Mouse (Mus musculus) kidney, postnatal 0 days (tissue): ENCODE data around the gene Clba1. TPM values are rescaled to one million over a fixed set of nuclear protein-coding genes. Genes with fewer than 3 reads are reported as not detected.

Experiments
- ATAC-seq: fragments of 200-750 bp; cut with Nextera tagmentation; replicated peaks from 2 replicates; pipeline ENCODE4 v1.8.0; 2017; ENCODE audit warnings: low read depth, moderate number of reproducible peaks, moderate TSS enrichment, moderate library complexity; ENCODE audit not compliant: low FRiP score
- DNase-seq: peaks from one replicate; pipeline ENCODE4 v3.0.0-alpha.2; 2016; ENCODE audit warnings: low spot score
- H3K27ac ChIP-seq: fragments of 300-500 bp; sonication (generic); 2 replicates; pipeline ENCODE4 v1.5.1; 2014; ENCODE audit warnings: mild to moderate bottlenecking
- H3K27me3 ChIP-seq: fragments of 300-500 bp; sonication (generic); 2 replicates; pipeline ENCODE4 v1.6.1; 2014; ENCODE audit warnings: low read length, mixed read lengths; ENCODE audit not compliant: insufficient read depth
- H3K36me3 ChIP-seq: fragments of 300-500 bp; sonication (generic); 2 replicates; pipeline ENCODE4 v1.6.1; 2014; ENCODE audit warnings: low read length, mixed read lengths; ENCODE audit not compliant: insufficient read depth
- H3K4me1 ChIP-seq: fragments of 300-500 bp; sonication (generic); replicated peaks from 2 replicates; pipeline ENCODE4 v1.6.1; 2014; ENCODE audit warnings: antibody characterized with exemption, low read length, mixed read lengths; ENCODE audit not compliant: insufficient read depth
- H3K4me2 ChIP-seq: fragments of 300-500 bp; sonication (generic); 2 replicates; pipeline ENCODE4 v1.6.1; 2014; ENCODE audit warnings: mild to moderate bottlenecking, low read length, moderate library complexity, mixed read lengths
- H3K4me3 ChIP-seq: fragments of 300-500 bp; sonication (generic); replicated peaks from 2 replicates; pipeline ENCODE4 v1.5.1; 2014; ENCODE audit warnings: low read depth, low read length
- H3K9ac ChIP-seq: fragments of 300-500 bp; sonication (generic); 2 replicates; pipeline ENCODE4 v1.6.1; 2014; ENCODE audit warnings: low read depth, low read length
- H3K9me3 ChIP-seq: fragments of 300-500 bp; sonication (generic); replicated peaks from 2 replicates; pipeline ENCODE4 v1.6.1; 2016; ENCODE audit warnings: low read length, inconsistent platforms, mixed read lengths
- CTCF ChIP-seq: IDR thresholded peaks from 2 replicates; pipeline ENCODE4 v1.5.1; 2016; ENCODE audit warnings: antibody characterized with exemption, low read depth, mild to moderate bottlenecking, moderate library complexity
- WGBS: fragments of 180-500 bp; shearing (Covaris S2); extraction: QIAGEN DNeasy Blood & Tissue Kit; methylation state at CpG from one replicate; pipeline ENCODE4 v1.1.7; 2014; 5-methylcytosine and 5-hydroxymethylcytosine counted together
- polyA plus RNA-seq: library from polyadenylated mRNA; unstranded; fragments of >200 nt; fragmentation: Nextera tagmentation; extraction: Ambion mirVana; gene quantifications from 2 replicates; pipeline ENCODE4 v1.2.1, GENCODE M21; 2015

The Clba1 gene
- polyA plus RNA-seq: 16.0 and 18.4 TPM in 2 replicates

- no peaks in the 10 kb centered on the region for H3K9me3 ChIP-seq
- H3K4me1 ChIP-seq: peaks cover 7% of the 10 kb centered on the region
- peak within 1 kb of the TSS; percentile 62 for H3K9ac ChIP-seq
- peaks cover 3% of the 10 kb centered on the region; the same call in 1 of the 2 replicates for H3K36me3 ChIP-seq
- H3K27ac ChIP-seq: peak within 1 kb of the TSS; percentile 72
- ATAC-seq (peak; percentile 89), DNase-seq (peak; percentile 93)
- TF ChIP-seq CTCF: peak; percentile 65
- H3K27me3 ChIP-seq: no peaks in the 10 kb centered on the region
- peak within 1 kb of the TSS; percentile 60 for H3K4me3 ChIP-seq
- WGBS: 1% methylated on average over 61 of the region's 64 CpGs
- H3K4me2 ChIP-seq: peak within 1 kb of the TSS; percentile 94
Measured at GRCm38 (mm10) chr12:112808587-112809364, at the start of gene Clba1. Gene Clba1 (plus strand): TSS chr12:112808937.

- Histone ChIP-seq H3K27me3 (no peaks in the 10 kb centered on the region), H3K36me3 (no peaks in the 10 kb centered on the region), H3K4me3 (no peak overlapping the region), H3K9ac (no peak overlapping the region), H3K4me2 (no peak overlapping the region), H3K9me3 (no peaks in the 10 kb centered on the region), H3K4me1 (no peaks in the 10 kb centered on the region), H3K27ac (no peak overlapping the region)
- no peak for DNase-seq
- no peak for ATAC-seq
- no peak for TF ChIP-seq CTCF
- WGBS: 91% methylated on average over 3 of the region's 3 CpGs
Measured at GRCm38 (mm10) chr12:112759471-112759870, 49.3 kb upstream of the Clba1 start.

DNA sequence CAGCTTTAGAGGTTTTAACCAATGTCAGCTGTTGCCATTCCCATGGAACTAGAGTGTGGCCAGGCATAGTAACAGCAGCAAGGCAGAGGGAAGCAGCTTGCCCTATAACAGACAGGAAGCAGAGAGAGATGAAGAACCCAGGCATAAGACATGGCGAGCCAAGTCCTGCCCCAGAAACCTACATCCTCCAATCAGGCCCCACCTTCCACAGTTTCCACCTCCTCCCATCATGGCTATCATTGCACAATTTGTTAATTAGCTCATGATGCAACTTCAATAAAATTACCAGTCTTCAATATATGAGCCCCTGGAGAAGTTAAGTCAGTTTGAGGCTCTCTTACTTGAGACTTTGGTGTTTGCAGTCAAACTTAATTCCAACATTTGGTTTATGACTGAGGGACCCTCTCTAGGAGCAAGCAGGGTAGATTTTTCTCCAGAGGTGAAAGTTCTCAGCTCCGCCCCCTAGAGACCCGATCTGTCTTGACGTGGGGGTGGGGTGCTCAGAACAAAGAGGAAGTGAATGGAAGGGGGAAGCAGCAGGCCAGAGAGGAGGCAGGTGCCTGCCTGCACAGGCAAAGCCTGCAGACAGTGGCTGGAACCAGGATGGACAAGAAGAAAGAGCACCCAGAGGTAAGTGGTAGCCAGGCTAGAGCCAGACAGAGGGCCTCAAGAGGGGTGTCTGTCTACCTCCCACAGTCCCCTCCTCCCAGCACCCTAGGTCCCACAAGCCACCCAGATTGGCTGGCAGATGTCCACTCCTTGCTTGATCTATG, 48.4 kb upstream of the Clba1 start, which contains the start of gene Pld4:
TSS of gene Pld4 (plus strand) at position 502 of the 773 bp plus-strand sequence.
- no peak for ATAC-seq

GRCm38 (mm10) chr12:112761411-112761810, 47.3 kb upstream of the Clba1 start:
- no peak overlapping the region for H3K9ac ChIP-seq
- H3K4me3 ChIP-seq: no peak overlapping the region
- 87% methylated on average over 4 of the region's 4 CpGs for WGBS
- ATAC-seq: no peak
- H3K27ac ChIP-seq: no peak overlapping the region
- H3K4me2 ChIP-seq: no peak overlapping the region
- no peaks in the 10 kb centered on the region for H3K4me1 ChIP-seq
- H3K27me3 ChIP-seq: no peaks in the 10 kb centered on the region
- no peak for TF ChIP-seq CTCF
- H3K36me3 ChIP-seq: no peaks in the 10 kb centered on the region
- no peaks in the 10 kb centered on the region for H3K9me3 ChIP-seq
- DNase-seq: no peak

More for the DNA sequence above, 48.4 kb upstream of the Clba1 start, which contains the start of gene Pld4:
- Histone ChIP-seq H3K4me3 (no peak within 1 kb of the TSS), H3K9ac (no peak within 1 kb of the TSS), H3K4me1 (no peaks in the 10 kb centered on the region), H3K27me3 (no peaks in the 10 kb centered on the region), H3K4me2 (no peak within 1 kb of the TSS), H3K36me3 (no peaks in the 10 kb centered on the region), H3K9me3 (no peaks in the 10 kb centered on the region), H3K27ac (no peak within 1 kb of the TSS)
- TF ChIP-seq CTCF: no peak
- WGBS: 47% methylated on average over 4 of the region's 4 CpGs
- DNase-seq: no peak

DNA sequence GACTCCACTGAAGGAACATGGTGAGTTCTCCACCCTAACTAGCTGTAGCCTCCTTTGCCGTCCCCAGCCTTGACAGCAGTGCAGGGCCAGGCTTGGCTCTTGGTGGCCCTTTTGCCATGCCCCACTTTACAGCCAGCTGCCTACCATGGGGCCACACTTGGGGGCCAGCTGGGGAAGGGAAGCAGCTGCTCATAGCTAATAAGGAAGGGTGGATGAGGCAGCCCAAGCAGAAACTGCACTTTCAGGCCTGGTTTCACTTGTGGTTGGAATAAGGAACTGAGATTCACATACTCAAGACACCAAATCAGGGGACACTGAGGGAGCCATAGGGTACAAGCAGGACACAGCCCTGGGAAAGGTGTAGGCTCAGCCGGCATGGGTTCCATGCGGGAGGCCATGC, 46.7 kb upstream of the Clba1 start:
- 91% methylated on average over 3 of the region's 3 CpGs for WGBS
- TF ChIP-seq CTCF: no peak
- Histone ChIP-seq H3K4me3 (no peak overlapping the region), H3K4me1 (no peaks in the 10 kb centered on the region), H3K9ac (no peak overlapping the region), H3K36me3 (no peaks in the 10 kb centered on the region), H3K27ac (no peak overlapping the region), H3K27me3 (no peaks in the 10 kb centered on the region), H3K4me2 (no peak overlapping the region), H3K9me3 (no peaks in the 10 kb centered on the region)
- no peak for ATAC-seq
- no peak for DNase-seq

DNA sequence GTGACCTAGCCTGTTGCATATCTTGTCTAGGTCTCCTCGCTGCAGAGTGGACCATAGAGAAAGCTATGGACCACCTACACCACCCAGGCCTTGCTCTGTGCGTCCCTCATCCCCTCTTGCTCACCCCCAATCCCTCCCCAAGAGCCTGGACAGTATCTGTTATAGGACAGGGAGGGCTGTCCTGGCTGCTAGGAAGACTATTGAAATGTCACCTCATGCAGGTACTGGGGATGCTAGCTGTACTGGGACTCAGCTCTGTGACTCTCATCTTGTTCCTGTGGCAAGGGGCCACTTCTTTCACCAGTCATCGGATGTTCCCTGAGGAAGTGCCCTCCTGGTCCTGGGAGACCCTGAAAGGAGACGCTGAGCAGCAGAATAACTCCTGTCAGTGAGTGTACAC, 45.6 kb upstream of the Clba1 start:
- DNase-seq (no peak), ATAC-seq (no peak)
- no peak overlapping the region for H3K4me3 ChIP-seq
- H3K27me3 ChIP-seq: no peaks in the 10 kb centered on the region
- H3K9ac ChIP-seq: no peak overlapping the region
- WGBS: 80% methylated on average over 4 of the region's 4 CpGs
- H3K4me1 ChIP-seq: no peaks in the 10 kb centered on the region
- H3K36me3 ChIP-seq: no peaks in the 10 kb centered on the region
- no peak for TF ChIP-seq CTCF
- H3K27ac ChIP-seq: no peak overlapping the region
- H3K9me3 ChIP-seq: no peaks in the 10 kb centered on the region
- H3K4me2 ChIP-seq: no peak overlapping the region
